Mouse (Mus musculus) kidney, postnatal 10 days (tissue): ENCODE data around the gene Vil1.

ENCODE experiments used
- DNase-seq: peaks from one replicate; pipeline ENCODE4 v3.0.0; 2021; ENCODE audit warnings: mixed read lengths

Vil1 gene

GRCm38 (mm10) chr1:74408589-74409504 lies at the start of gene Vil1:
Vil1 (plus strand) TSS chr1:74409376.
- DNase-seq = peak; percentile 50

- no peak for DNase-seq
Observed at GRCm38 (mm10) chr1:74359952-74360517, 49.1 kb upstream of the Vil1 start.

- DNase-seq = peak; percentile 86
Observed at GRCm38 (mm10) chr1:74361812-74362211, 47.4 kb upstream of the Vil1 start, which contains the start of gene Catip. Catip (plus strand) TSS chr1:74362108.

- DNase-seq = no peak
Observed at GRCm38 (mm10) chr1:74362325-74363229, 46.6 kb upstream of the Vil1 start.

- no peak for DNase-seq
Observed at GRCm38 (mm10) chr1:74363437-74363836, 45.7 kb upstream of the Vil1 start.

- DNase-seq = no peak
Observed at GRCm38 (mm10) chr1:74364270-74364669, 44.9 kb upstream of the Vil1 start.

- DNase-seq = peak; percentile 77
Observed at GRCm38 (mm10) chr1:74367886-74368645, 41.1 kb upstream of the Vil1 start.

GRCm38 (mm10) chr1:74370040-74370439 lies 39.1 kb upstream of the Vil1 start:
- DNase-seq = no peak

GRCm38 (mm10) chr1:74373372-74373771 lies 35.8 kb upstream of the Vil1 start:
- no peak for DNase-seq

- no peak for DNase-seq
Observed at GRCm38 (mm10) chr1:74374980-74375379, 34.2 kb upstream of the Vil1 start, which contains the start of gene Slc11a1. Slc11a1 (plus strand) TSS chr1:74375195.

GRCm38 (mm10) chr1:74375561-74375960 lies 33.6 kb upstream of the Vil1 start:
- DNase-seq = no peak

GRCm38 (mm10) chr1:74376396-74376795 lies 32.8 kb upstream of the Vil1 start:
- DNase-seq = no peak

GRCm38 (mm10) chr1:74379058-74379504 lies 30.1 kb upstream of the Vil1 start:
- DNase-seq = no peak

- no peak for DNase-seq
Observed at GRCm38 (mm10) chr1:74380484-74380883, 28.7 kb upstream of the Vil1 start.

GRCm38 (mm10) chr1:74381588-74382021 lies 27.6 kb upstream of the Vil1 start:
- no peak for DNase-seq

GRCm38 (mm10) chr1:74383385-74383784 lies 25.8 kb upstream of the Vil1 start:
- DNase-seq = no peak

- no peak for DNase-seq
Observed at GRCm38 (mm10) chr1:74384525-74384924, 24.7 kb upstream of the Vil1 start.

GRCm38 (mm10) chr1:74385064-74385463 lies 24.1 kb upstream of the Vil1 start:
- no peak for DNase-seq

- no peak for DNase-seq
Observed at GRCm38 (mm10) chr1:74385531-74385930, 23.6 kb upstream of the Vil1 start.

- DNase-seq = no peak
Observed at GRCm38 (mm10) chr1:74386363-74386713, 22.8 kb upstream of the Vil1 start.

- DNase-seq = peak; percentile 95
Observed at GRCm38 (mm10) chr1:74386714-74387385, 22.3 kb upstream of the Vil1 start.
